Mouse (Mus musculus) adrenal gland, postnatal 14 days (tissue): ENCODE results near the gene Abcd3. TPM values are rescaled to one million over a fixed set of nuclear protein-coding genes. Genes with fewer than 3 reads are reported as not detected.

Experiments
- DNase-seq: peaks from one replicate; pipeline ENCODE4 v3.0.0; 2021; ENCODE audit warnings: mixed read lengths
- total RNA-seq: library from RNA; stranded (reverse); gene quantifications from 2 replicates; pipeline ENCODE4 v1.2.3, GENCODE M21; 2021

Gene Abcd3
- total RNA-seq, 1 experiment from 2014 or later = 169 TPM

GRCm38 (mm10) chr3:121710894-121711531 lies 104.1 kb downstream of the Abcd3 start:
- DNase-seq = no peak

Other genes starting within 250 kb of the Abcd3 start
- not detected in 2 replicates for gene 4930432M17Rik, start 144.5 kb downstream of the Abcd3 start, total RNA-seq
- gene F3, start 91.8 kb downstream of the Abcd3 start, total RNA-seq = 17.2 and 27.3 TPM in 2 replicates
- gene Arhgap29, start 137.2 kb upstream of the Abcd3 start, total RNA-seq = 82.6 and 83.4 TPM in 2 replicates
- gene Abca4, start 229.1 kb upstream of the Abcd3 start, total RNA-seq = 2.3 and 3.5 TPM in 2 replicates